Mouse (Mus musculus): ENCODE measurements around the gene Slc2a6.

The Slc2a6 gene

DNA sequence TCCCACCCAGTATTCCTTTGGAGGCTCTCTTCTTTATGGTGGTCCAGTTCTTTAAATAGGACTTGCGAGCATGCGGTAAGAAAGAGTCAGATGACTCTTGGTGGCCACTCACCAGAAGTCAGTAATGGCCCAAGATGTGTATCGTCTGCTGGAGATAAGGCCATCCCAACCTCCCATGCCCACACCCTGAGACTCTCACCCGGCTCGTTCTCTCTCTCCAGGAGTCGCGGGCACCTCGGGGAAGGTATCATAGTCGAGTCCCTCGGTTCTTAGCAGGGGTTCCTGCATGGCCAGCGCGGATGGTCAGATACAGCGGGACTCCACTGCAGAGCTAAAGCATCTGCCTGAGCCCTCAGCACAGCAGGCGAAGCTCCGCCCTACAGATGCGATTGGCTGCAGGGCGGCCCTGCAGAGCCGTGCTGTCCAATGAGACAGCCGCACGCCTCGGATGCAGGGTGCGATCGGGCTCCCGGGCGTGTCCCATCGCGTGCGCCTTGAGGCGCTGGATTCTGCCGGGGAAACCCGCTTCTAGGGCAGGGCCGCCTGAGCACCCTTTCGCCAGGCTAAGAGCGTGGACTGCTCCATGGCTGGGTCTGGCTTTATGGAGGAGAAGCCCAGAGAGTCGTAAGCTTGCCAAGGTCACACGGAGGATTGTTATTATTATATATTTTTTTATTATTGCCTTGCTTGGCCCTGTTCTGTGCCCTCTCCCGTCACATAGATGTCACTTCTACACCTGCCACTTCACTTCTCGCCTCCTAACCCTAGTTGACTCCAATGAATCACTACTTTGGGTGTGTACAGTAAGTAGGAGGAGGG is at the start of gene Slc2a6:
Gene Slc2a6, minus strand, starts transcription at position 381 of the 819 bp plus-strand sequence.
- peak; percentile 94 for DNase-seq

DNA sequence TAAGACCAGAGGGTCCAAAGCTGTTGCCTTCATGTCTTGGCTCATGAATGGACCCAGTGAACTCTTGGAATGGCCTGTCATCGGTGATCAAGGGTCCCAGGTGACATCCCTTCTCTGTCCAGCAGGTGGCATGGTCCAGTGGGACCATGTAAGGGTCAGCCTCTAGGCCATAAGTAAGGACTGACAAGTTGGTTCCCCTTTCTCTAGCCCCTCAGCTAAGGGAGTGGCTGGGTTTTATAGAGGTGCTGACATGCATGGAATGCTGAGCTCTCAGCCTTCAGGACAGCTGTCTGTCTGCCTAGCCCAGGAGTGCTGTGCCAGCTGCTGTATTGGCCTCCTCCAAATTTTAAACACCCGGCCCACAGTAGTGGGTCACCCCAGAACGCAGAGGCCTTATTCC is 47.7 kb upstream of the Slc2a6 start:
- peak; percentile 59 for DNase-seq

DNA sequence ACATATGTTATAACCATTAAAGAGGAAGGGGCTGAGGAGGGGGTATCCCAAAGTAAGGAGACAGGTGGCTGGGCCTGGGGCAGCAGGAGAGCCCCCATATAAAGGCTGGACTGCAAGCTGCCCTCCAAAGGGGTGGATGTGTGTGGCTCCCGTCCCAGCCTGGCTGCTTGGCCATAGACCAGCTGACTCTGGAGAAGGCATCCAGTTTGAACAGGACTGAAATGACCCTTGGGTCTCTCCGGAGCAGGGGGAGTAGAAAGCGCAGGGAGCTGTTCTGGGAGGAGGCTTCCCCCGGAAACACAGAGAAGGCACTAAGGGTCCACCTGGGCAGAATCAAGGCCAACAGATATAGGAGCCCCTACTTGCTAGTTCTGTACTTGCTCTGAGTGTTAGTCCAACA is 47.0 kb upstream of the Slc2a6 start:
- no peak for DNase-seq

DNA sequence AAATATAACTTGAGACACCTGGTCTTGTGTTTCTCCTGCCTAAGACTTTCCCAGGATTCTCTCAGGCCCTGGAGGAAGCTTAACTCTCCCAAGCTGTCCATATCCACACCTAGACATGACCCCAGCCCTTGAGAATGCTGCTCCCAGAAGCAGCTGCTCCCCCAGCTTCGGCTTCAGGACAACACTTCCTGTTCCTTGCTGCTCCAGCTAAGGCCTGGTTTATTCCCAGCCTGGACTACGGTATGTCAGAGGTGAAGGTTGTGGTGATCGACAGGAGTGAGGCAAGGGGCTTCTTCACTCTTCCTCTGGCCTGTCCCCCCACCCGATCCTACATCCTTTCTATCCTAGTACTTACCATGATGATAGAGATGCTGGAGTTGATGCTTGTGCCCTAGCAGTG is 45.6 kb upstream of the Slc2a6 start:
- no peak for DNase-seq

- DNase-seq, result no peak
Measured at GRCm38 (mm10) chr2:27071978-27072377, 44.2 kb upstream of the Slc2a6 start, which contains the start of gene Mymk. Gene Mymk, minus strand, starts transcription at chr2:27072179.

DNA sequence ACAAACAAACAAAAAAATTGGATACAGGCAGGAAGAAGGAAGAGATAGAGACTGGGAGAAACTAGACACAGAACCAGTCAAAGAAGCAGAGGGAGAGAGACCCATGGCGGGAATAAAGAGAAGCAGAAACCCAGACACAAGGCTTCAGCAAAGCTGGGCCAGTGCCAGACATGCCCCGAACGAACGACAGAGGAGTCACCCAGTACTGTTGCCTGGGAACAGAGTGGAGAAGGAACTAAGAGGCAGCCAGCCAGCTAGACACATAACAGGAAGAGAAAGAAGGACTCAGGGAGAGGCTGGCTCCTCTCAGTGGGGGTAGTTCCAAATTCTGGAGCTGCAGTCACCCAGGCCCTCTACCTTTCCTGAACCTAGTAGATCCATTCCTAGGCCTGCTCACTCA is 43.3 kb upstream of the Slc2a6 start:
- DNase-seq, result peak; percentile 51

GRCm38 (mm10) chr2:27070247-27070813 is 42.5 kb upstream of the Slc2a6 start:
- DNase-seq, result no peak

DNA sequence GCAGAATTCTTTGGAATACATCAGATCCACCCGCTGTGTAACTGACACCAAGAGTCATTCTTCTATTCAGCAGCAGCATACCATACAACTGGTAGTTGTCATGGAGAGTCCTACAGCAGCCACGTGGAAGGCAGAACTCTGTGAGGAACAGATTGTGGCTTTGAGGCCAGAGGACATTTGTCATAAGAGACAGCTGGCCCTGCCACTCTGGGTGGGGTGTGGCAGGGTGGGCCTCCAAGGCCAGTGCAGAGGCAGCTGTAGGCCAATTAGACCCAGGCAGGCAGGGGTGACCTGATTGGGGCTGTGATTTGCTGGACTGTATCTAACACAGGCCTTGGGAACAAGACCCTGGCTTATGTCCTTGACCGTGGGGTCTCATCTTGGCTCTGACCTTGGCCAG is 41.8 kb upstream of the Slc2a6 start:
- DNase-seq, result peak; percentile 67

DNA sequence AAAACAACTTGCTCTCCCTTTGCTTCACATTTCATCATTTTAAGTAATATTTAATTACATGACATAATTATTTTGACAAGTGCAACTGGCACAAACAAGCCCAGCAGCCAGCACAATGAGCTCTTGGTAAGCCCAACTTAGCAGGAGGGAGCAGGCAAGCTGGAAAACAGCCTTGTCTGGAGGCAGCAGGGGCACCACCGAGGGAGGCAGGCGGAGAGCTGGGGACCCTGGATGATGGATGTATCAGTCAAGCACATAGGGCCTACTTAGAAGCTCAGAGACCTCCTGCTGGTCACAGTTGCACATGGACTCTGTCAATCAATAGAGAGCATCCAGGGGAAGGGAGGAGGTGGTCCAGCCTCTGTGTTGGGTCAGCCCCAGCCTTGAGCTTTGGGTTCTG is 40.2 kb upstream of the Slc2a6 start:
- DNase-seq, result peak; percentile 70

DNA sequence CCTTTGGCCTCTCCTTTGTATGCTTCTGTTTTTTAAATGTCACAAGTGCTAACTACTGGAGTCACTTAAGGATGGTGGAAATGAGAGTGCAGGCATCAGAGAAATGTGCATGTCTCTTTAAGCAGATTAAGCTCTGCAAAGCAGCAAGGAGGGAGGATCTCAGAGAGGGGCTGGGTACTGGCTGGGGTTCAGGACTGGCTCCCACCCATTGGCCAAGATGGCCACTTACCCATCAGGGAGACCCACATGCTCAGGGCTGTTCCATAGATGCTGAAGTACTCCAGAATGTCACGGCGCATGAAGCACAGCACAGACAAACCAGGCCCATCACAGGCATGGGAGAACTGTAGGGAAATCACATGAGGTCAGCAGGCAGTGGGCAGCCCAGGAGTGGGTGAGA is 39.3 kb upstream of the Slc2a6 start:
- DNase-seq, result peak; percentile 30

DNA sequence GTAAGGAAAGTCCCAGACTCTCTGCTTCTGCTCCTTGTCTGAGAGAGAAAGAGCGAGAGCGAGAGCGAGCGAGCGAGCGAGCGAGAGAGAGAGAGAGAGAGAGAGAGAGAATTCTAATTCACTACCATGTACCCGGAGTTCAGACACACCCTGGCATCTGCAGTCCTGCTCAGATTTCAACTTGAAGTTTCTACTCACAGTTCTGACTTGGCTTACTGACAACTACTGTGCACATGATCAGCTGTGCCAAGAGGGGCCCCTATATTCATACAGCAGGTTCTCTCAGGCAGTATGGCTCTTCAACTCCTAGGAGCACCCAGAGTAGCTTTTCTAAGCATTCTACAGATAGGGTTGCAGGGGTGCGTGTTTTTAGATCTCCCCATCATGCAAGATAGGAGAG is 31.4 kb upstream of the Slc2a6 start:
- DNase-seq, result no peak

- no peak for DNase-seq
Measured at GRCm38 (mm10) chr2:27058751-27059150, 31.0 kb upstream of the Slc2a6 start.

DNA sequence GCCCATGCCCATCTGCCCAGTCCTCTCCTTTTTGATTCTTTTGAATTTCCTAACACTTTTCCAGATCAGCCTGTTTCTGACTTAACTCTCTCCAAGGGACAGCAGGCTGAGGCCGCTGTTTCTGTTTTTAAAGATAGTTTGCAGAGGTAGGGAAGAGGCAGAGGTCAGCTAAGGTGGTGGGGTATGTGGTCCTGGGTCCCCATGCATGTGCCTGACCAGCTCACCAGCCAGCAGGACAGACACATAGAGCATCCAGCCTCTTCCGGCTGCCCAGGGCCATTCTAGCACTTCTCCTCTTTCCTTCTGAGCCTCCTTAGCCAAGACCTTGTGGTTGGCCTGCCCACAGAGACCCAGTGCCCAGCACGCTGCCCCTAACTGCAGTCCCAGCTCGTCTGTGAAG is 30.5 kb upstream of the Slc2a6 start:
- no peak for DNase-seq

DNA sequence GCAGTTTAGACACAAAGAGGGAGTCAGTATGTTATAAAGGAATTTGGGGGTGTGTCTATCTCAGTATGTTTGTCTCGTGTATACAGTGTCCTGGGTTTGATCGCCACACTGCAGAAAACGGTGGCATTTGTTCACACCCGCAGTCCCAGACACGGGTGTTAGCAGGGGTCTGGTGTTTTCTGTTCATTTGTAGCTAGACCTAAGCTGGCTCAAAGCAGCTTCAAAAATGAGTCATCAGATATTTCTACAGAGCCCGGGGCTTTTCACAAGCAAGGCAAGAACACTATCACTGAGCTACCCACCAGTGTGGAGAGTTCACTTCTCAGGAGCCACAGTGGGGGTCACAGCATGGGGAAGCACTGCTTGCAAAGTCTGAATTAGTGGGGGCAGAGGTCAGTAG is 21.6 kb upstream of the Slc2a6 start:
- DNase-seq, result no peak

- no peak for DNase-seq
Measured at GRCm38 (mm10) chr2:27045979-27046770, 18.4 kb upstream of the Slc2a6 start.

DNA sequence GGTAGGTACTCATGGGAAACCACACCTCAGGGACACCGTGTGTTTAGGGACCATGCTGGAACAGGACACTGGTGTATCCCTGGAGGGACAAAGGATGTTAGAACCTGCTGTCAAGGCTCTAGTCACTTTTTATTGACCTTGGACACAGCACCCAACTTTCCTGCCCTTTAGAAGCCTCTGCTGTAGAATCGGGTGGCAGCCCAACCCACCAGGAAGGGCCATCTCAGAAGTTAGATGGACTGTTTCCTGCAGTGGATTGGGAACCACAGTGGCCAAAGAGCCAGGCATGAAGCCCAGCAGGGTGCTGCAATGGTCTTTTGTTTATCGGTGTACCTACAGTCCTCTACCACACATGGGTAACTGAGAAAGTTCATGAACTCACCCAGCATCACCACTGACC is 16.8 kb upstream of the Slc2a6 start:
- DNase-seq, result no peak

DNA sequence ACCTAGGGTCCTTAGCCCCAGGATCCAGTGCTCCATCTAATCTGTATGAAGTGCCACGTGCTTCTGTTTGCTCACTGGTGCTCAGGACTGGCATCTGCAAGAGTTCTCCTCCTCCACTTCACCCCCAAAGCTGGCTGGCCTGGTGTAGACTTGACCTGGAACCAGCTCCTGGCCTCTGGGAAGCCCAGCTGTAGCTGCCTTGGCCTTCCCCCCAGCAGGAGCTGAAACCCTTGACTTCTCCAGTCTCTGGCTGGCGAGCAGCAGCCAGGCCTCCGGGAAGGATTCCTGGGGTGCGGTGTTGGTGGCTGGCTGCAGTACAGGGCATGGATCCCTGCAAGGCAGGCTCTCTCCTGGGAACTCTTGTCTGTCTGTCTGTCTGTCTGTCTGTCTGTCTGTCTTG is 16.4 kb upstream of the Slc2a6 start:
- no peak for DNase-seq

DNA sequence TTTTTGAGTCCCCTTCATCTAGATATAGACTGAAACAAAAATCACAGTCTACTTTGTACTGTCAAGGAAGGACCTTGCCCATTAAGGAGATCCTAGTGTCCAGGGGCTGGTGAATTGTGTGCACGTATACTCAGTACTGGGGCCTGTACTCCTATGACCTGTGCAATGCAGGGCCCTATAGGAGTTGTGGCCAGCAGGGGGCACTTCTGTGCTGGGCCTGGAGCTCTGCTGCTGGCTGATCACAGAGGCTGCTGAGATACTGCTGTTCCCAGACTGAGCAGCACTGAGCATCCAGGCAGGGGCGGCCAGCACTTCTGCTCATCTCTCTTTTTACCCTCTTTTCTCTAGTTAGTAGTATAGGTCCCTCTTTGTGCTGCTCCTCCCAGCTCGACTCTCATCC is 15.7 kb upstream of the Slc2a6 start:
- DNase-seq, result peak; percentile 82

- no peak for DNase-seq
Measured at GRCm38 (mm10) chr2:27042131-27042844, 14.5 kb upstream of the Slc2a6 start.

- DNase-seq, result peak; percentile 41
Measured at GRCm38 (mm10) chr2:27039286-27039685, 11.5 kb upstream of the Slc2a6 start.

DNA sequence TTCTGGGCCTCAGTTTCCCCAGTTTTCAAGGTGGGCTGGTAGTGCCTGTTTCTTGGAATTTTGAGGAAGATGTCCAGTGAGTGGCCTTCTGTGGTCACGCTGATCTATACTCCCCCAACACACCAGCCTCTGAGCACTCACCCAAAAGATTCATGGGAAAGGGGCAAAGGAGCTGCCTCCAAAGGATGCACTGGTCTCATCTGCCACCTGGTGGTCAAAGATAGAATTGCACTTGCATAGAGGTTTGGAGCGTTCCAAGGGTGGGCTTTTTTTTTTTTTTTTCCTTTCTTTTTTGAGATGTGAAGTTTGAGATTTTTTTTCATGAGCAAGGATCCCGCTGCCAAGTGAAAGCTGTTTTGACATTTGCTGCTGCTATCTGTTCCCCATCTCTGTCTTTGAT is 10.8 kb upstream of the Slc2a6 start:
- peak; percentile 86 for DNase-seq

DNA sequence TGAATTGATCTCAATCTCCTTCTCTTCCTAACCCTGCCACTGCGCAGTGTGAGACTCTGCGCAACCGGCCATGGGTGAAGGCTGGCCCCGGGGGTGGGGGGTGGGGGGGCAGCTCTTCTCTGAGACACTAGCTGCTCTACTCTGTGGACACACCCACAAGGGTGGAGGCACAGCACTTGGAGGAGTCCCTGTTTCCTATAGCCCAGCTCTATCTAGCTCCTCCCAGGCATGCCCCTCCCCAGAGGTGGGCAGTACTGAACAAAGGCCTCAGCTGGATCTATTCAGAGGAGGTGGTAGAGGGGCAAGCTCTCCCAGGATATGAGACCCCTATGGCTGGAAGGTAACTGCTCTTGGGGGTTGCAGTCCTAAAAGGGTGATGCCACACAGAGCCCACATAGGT is 9.2 kb upstream of the Slc2a6 start:
- DNase-seq, result no peak

DNA sequence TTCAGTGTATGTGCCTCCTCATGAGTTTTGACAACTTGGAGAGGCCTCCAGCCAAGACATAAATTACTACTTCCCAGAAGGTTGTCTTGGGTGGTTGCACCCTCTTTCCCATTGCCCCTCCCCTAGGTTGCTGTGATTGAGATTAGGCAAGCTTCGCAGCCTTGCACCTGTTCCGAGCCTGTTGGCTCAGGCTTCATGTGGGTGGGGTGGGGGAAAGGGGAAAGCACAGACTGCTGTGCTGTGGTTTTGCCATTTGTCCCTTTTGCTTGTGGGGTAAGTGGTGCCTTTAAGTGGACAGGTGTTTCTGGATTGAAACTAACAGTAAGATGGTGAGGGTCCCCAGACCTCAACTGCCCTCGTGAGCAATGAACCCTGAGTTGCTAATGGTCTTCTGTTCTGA is 8.2 kb upstream of the Slc2a6 start:
- DNase-seq, result no peak
